Mouse (Mus musculus) limb, embryonic 13.5 days (tissue): ENCODE measurements around the gene Ak2. TPM values are rescaled to one million over a fixed set of nuclear protein-coding genes. Genes with fewer than 3 reads are reported as not detected.

Source experiments
- ATAC-seq: fragments of 200-750 bp; cut with Nextera tagmentation; 2 replicates; pipeline ENCODE4 v1.8.0; 2017; ENCODE audit warnings: low read depth, moderate number of reproducible peaks, moderate TSS enrichment; ENCODE audit not compliant: low FRiP score
- H3K27ac ChIP-seq: fragments of 300-500 bp; sonication (generic); 2 replicates; pipeline ENCODE4 v1.5.1; 2015; ENCODE audit warnings: inconsistent platforms, mild to moderate bottlenecking, moderate library complexity
- H3K27me3 ChIP-seq: fragments of 300-500 bp; sonication (generic); 2 replicates; pipeline ENCODE4 v1.6.1; 2015; ENCODE audit warnings: mild to moderate bottlenecking, inconsistent platforms
- H3K36me3 ChIP-seq: fragments of 300-500 bp; sonication (generic); 2 replicates; pipeline ENCODE4 v1.6.1; 2015; ENCODE audit warnings: inconsistent platforms, mild to moderate bottlenecking, moderate library complexity
- H3K4me1 ChIP-seq: fragments of 300-500 bp; sonication (generic); 2 replicates; pipeline ENCODE4 v1.6.1; 2015; ENCODE audit warnings: inconsistent platforms
- H3K4me2 ChIP-seq: fragments of 300-500 bp; sonication (generic); replicated peaks from 2 replicates; pipeline ENCODE4 v1.6.1; 2015; ENCODE audit warnings: inconsistent platforms, mild to moderate bottlenecking, moderate library complexity
- H3K4me3 ChIP-seq: fragments of 300-500 bp; sonication (generic); 2 replicates; pipeline ENCODE4 v1.5.1; 2015; ENCODE audit warnings: moderate library complexity, mild to moderate bottlenecking, inconsistent platforms
- H3K9ac ChIP-seq: fragments of 300-500 bp; sonication (generic); 2 replicates; pipeline ENCODE4 v1.6.1; 2015; ENCODE audit warnings: mild to moderate bottlenecking, inconsistent platforms
- H3K9me3 ChIP-seq: fragments of 300-500 bp; sonication (generic); 2 replicates; pipeline ENCODE4 v1.6.1; 2016; ENCODE audit warnings: inconsistent platforms
- WGBS: fragments of 180-500 bp; shearing (Covaris S2); methylation state at CpG from one replicate; pipeline ENCODE4 v1.1.7; 2015; 5-methylcytosine and 5-hydroxymethylcytosine counted together
- polyA plus RNA-seq: library from polyadenylated mRNA; unstranded; fragments of >200 nt; fragmentation: Nextera tagmentation; extraction: Ambion mirVana; gene quantifications from 2 replicates; pipeline ENCODE4 v1.2.1, GENCODE M21; 2015

The Ak2 gene
- polyA plus RNA-seq, 1 experiment from 2014 or later, result 216 TPM

DNA sequence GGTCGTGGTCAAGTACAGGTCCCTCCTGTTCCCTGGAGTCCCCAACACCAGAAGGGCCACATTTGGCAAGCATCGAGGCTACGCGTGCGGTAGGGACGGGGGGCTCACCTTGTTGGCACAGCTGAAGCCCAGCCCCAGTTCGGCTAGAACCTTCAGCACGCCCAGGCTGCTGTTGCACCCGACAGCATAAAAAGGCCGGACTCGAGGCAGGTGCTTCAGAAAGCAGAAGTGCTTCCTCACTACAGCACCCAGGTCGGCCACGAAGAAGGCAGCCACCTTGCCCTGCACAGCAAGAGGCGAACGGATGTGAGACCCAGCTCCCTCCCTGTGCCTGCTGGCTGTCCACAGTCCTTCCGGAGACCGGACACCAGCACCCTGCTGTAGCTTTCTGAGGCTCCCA is 32.1 kb upstream of the Ak2 start:
- no peak overlapping the region for H3K4me2 ChIP-seq
- H3K9ac ChIP-seq, result no peak overlapping the region
- 86% methylated on average over 17 of the region's 17 CpGs for WGBS
- H3K4me1 ChIP-seq, result peaks cover 46% of the 10 kb centered on the region
- no peaks in the 10 kb centered on the region for H3K9me3 ChIP-seq
- H3K27ac ChIP-seq, result no peak overlapping the region
- no peak for ATAC-seq
- H3K27me3 ChIP-seq, result no peaks in the 10 kb centered on the region; the same call in 1 of the 2 replicates
- H3K36me3 ChIP-seq, result no peaks in the 10 kb centered on the region
- no peak overlapping the region for H3K4me3 ChIP-seq

DNA sequence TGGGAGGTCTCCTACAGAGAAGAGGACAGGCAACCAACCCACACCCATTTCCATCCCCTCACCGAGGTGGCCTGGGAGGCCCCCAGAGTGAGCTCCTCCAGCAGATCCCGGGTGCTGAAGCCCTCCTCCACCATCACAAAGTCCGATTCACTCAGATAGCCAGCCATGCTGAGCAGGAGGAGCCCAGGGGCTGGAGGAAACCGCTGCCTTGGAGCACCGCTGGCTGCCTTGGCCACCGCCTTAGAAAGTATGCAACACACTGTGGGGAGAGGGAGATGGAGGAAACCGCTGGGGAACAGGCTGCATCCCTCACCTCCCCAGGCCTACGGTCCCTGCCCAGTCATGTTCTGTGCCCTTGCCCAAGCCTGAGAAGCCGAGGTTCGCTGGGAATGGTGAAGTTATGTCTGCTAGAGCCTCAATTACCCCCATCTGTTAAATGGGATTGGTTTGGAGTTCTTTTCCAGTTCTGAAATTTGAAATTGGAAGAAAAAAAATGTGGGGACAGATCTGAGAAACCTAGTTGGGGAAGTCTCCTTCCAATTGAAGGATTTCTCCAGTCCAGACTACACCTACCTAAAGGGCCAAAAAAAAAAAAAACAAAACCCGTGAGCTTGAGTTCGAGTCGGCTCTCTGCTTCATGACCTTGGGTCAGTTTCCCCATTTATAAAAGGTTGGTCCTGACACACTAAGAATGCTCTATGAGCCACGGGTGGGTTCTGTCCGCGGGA is 30.3 kb upstream of the Ak2 start:
- H3K4me3 ChIP-seq, result peak overlapping the region; percentile 77
- ATAC-seq, result no peak
- 3% methylated on average over 16 of the region's 16 CpGs for WGBS
- no peaks in the 10 kb centered on the region; the same call in 1 of the 2 replicates for H3K27me3 ChIP-seq
- no peaks in the 10 kb centered on the region for H3K36me3 ChIP-seq
- H3K4me1 ChIP-seq, result peaks cover 46% of the 10 kb centered on the region
- no peaks in the 10 kb centered on the region for H3K9me3 ChIP-seq
- peak overlapping the region; percentile 92 for H3K4me2 ChIP-seq
- peak overlapping the region; percentile 87 for H3K9ac ChIP-seq
- no peak overlapping the region; the same call in 1 of the 2 replicates for H3K27ac ChIP-seq

- peaks cover 46% of the 10 kb centered on the region for H3K4me1 ChIP-seq
- H3K9me3 ChIP-seq, result no peaks in the 10 kb centered on the region
- no peaks in the 10 kb centered on the region for H3K36me3 ChIP-seq
- peak; percentile 95 for ATAC-seq
- H3K4me3 ChIP-seq, result peak within 1 kb of the TSS; percentile 77
- H3K4me2 ChIP-seq, result peak within 1 kb of the TSS; percentile 92
- under 1% methylated on average over 70 of the region's 72 CpGs for WGBS
- H3K27me3 ChIP-seq, result no peaks in the 10 kb centered on the region; the same call in 1 of the 2 replicates
- H3K27ac ChIP-seq, result peak within 1 kb of the TSS; percentile 81
- peak within 1 kb of the TSS; percentile 87 for H3K9ac ChIP-seq
These were observed 29.5 kb upstream of the Ak2 start, which contains the start of gene Azin2 for GRCm38 (mm10) chr4:128962029-128962925. Azin2 (minus strand) TSS chr4:128962442.

DNA sequence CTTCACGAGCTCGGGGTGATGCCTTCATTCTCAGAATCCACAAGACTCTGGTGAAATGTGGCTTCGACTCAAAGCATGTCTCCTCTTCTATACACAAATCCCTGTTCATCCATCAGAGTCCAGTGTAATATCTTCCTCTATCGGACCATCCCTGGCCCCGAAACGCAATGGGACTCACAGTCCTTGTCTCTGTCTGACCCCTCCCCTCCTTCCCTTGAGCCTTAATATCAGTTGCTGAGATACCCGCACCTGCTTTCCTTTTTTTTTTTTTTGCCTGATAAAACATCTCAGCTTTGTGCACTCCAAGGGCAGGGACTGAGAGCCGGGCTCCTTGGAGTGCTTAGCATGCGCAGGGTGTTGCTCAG is 28.9 kb upstream of the Ak2 start:
- Histone ChIP-seq H3K4me2 (peak overlapping the region; percentile 92), H3K36me3 (no peaks in the 10 kb centered on the region), H3K4me1 (peaks cover 40% of the 10 kb centered on the region), H3K9me3 (no peaks in the 10 kb centered on the region), H3K27me3 (no peaks in the 10 kb centered on the region; the same call in 1 of the 2 replicates), H3K27ac (peak overlapping the region; percentile 81), H3K4me3 (peak overlapping the region; percentile 77), H3K9ac (peak overlapping the region; percentile 73)
- ATAC-seq, result no peak
- 7% methylated on average over 9 of the region's 9 CpGs for WGBS

GRCm38 (mm10) chr4:128966751-128967150 is 25.0 kb upstream of the Ak2 start:
- no peak overlapping the region for H3K4me2 ChIP-seq
- H3K36me3 ChIP-seq, result no peaks in the 10 kb centered on the region
- H3K9ac ChIP-seq, result no peak overlapping the region
- WGBS, result 51% methylated on average over 7 of the region's 7 CpGs
- ATAC-seq, result no peak
- H3K27me3 ChIP-seq, result no peaks in the 10 kb centered on the region
- H3K27ac ChIP-seq, result no peak overlapping the region
- H3K4me3 ChIP-seq, result no peak overlapping the region
- H3K9me3 ChIP-seq, result no peaks in the 10 kb centered on the region
- H3K4me1 ChIP-seq, result peaks cover 17% of the 10 kb centered on the region

DNA sequence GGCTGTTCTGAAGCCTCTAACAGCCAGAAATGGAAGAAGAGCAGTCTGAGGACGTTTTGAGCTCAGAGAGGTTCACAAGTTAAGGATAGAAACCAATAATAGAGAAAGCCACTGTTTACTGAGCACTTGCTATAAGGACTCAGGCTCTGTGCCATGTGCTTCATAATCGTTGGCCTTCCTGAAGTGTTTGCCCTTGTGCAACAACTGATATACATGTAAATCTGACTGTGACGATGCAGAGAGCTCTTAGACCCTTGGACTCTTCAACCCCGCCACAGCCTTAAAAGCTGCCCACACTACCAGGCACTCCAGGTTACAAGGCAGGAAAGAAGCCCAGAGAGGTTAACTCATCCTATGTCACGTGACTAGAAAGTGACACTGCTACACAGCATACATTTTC is 22.7 kb upstream of the Ak2 start:
- ATAC-seq, result no peak
- Histone ChIP-seq H3K9me3 (no peaks in the 10 kb centered on the region), H3K4me2 (no peak overlapping the region), H3K9ac (no peak overlapping the region), H3K4me3 (no peak overlapping the region), H3K27me3 (no peaks in the 10 kb centered on the region), H3K36me3 (no peaks in the 10 kb centered on the region), H3K4me1 (0 out of 2 replicates have a peak, but pooled peaks cover 9% of the 10 kb centered on the region), H3K27ac (no peak overlapping the region)
- WGBS, result 78% methylated on average over 5 of the region's 5 CpGs

GRCm38 (mm10) chr4:128969607-128970416 is 21.9 kb upstream of the Ak2 start:
- H3K4me3 ChIP-seq, result no peak overlapping the region
- H3K27me3 ChIP-seq, result no peaks in the 10 kb centered on the region
- no peaks in the 10 kb centered on the region for H3K36me3 ChIP-seq
- 0 out of 2 replicates have a peak, but pooled peaks cover 9% of the 10 kb centered on the region for H3K4me1 ChIP-seq
- WGBS, result 58% methylated on average over 18 of the region's 18 CpGs
- H3K27ac ChIP-seq, result no peak overlapping the region
- no peak overlapping the region for H3K9ac ChIP-seq
- H3K9me3 ChIP-seq, result no peaks in the 10 kb centered on the region
- ATAC-seq, result no peak
- no peak overlapping the region for H3K4me2 ChIP-seq

DNA sequence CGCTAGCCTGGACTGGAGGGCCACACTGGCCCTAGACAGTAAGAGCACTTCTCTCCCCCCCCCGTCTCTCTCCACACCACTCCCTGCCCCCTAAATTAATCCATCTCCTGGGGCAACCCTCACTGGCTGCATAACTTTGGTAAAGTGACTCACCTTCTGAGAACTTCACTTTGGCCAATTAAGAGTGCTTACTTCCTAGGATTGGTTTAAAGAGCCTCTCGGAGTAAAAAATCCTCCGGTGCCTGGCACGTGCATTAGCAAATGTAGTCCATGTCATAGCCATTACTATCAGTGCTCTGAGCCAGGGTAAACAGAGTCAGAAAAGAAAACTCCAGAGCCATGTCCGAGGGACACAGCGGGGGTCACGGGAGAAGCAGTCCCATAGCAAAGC is 21.3 kb upstream of the Ak2 start:
- 76% methylated on average over 7 of the region's 8 CpGs for WGBS
- ATAC-seq, result no peak
- no peak overlapping the region for H3K4me3 ChIP-seq
- no peaks in the 10 kb centered on the region for H3K36me3 ChIP-seq
- H3K27me3 ChIP-seq, result no peaks in the 10 kb centered on the region
- H3K9me3 ChIP-seq, result no peaks in the 10 kb centered on the region
- H3K27ac ChIP-seq, result no peak overlapping the region
- H3K9ac ChIP-seq, result no peak overlapping the region
- no peak overlapping the region for H3K4me2 ChIP-seq
- H3K4me1 ChIP-seq, result 0 out of 2 replicates have a peak, but pooled peaks cover 9% of the 10 kb centered on the region

- H3K27ac ChIP-seq, result no peak overlapping the region
- WGBS, result 39% methylated on average over 14 of the region's 14 CpGs
- 0 out of 2 replicates have a peak, but pooled peaks cover 9% of the 10 kb centered on the region for H3K4me1 ChIP-seq
- no peaks in the 10 kb centered on the region for H3K27me3 ChIP-seq
- ATAC-seq, result peak; percentile 11; the same call in 1 of the 2 replicates
- H3K4me3 ChIP-seq, result no peak overlapping the region
- no peaks in the 10 kb centered on the region for H3K9me3 ChIP-seq
- no peaks in the 10 kb centered on the region for H3K36me3 ChIP-seq
- no peak overlapping the region for H3K4me2 ChIP-seq
- H3K9ac ChIP-seq, result no peak overlapping the region
These were observed 20.6 kb upstream of the Ak2 start for GRCm38 (mm10) chr4:128971065-128971694.

DNA sequence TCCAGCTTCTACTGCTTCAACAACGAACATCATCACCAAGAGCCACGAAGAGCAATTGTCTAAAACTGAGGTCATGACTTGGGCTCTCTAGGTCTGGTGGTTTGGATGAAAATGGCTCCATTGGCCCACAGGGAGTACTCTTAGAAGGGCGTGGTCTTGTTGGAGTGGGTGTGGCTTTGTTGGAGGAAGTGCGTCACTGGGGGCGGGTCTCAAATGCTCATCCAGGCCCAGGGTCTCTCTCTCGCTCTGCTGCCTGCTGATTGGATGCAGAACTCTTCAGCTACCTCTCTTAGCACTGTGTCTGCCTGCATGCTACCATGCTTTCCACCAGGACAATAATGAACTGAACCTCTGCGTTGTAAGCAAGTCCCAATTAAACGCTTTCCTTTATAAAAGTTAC is 17.1 kb upstream of the Ak2 start:
- Histone ChIP-seq H3K4me1 (0 out of 2 replicates have a peak, but pooled peaks cover 4% of the 10 kb centered on the region), H3K4me2 (no peak overlapping the region), H3K36me3 (no peaks in the 10 kb centered on the region), H3K9me3 (no peaks in the 10 kb centered on the region), H3K4me3 (no peak overlapping the region), H3K27me3 (no peaks in the 10 kb centered on the region), H3K9ac (no peak overlapping the region), H3K27ac (no peak overlapping the region)
- no peak for ATAC-seq
- 80% methylated on average over 8 of the region's 8 CpGs for WGBS

- no peaks in the 10 kb centered on the region for H3K4me1 ChIP-seq
- no peak for ATAC-seq
- H3K4me3 ChIP-seq, result no peak overlapping the region
- H3K36me3 ChIP-seq, result no peaks in the 10 kb centered on the region
- H3K4me2 ChIP-seq, result no peak overlapping the region
- no peaks in the 10 kb centered on the region for H3K9me3 ChIP-seq
- no peak overlapping the region for H3K27ac ChIP-seq
- H3K27me3 ChIP-seq, result no peaks in the 10 kb centered on the region
- WGBS, result 85% methylated on average over 4 of the region's 4 CpGs
- no peak overlapping the region for H3K9ac ChIP-seq
These were observed 15.2 kb upstream of the Ak2 start for GRCm38 (mm10) chr4:128976577-128976976.
